Mouse (Mus musculus) kidney, adult 2 months (tissue): Measurements from ENCODE around the gene Six3.

Experiments
- CTCF ChIP-seq: fragments of 200-500 bp; conservative IDR thresholded peaks from 2 replicates; pipeline ENCODE4 v1.5.1; 2011; ENCODE audit warnings: low read depth, mild to moderate bottlenecking, control low read depth, low read length, moderate library complexity, mixed read lengths; ENCODE audit not compliant: insufficient read depth, insufficient read length
- POLR2A ChIP-seq: fragments of 200-500 bp; IDR thresholded peaks from one replicate; pipeline ENCODE4 v1.6.1; 2011; ENCODE audit warnings: low read depth, low read length, control low read depth

GRCm38 (mm10) chr17:85616526-85617500 is 3.4 kb downstream of the Six3 start:
- no peak for TF ChIP-seq CTCF
- TF ChIP-seq POLR2A: no peak
